Mouse (Mus musculus) cerebellum, adult 2 months (tissue): ENCODE measurements at regions not wholly inside any gene's neighbourhood (a gene's known extent, or its start where the extent isn't known, plus 50 kb on each side); places are given as distances from the start of the nearest gene placed in this dataset.

Experiments
- DNase-seq, 2 experiments: peaks; one replicate each; pipeline ENCODE4 v3.0.0; 2021
- H3K27ac ChIP-seq: fragments of 200-500 bp; 2 replicates; pipeline ENCODE4 v1.5.1; 2012; ENCODE audit warnings: low read length, control low read depth, inconsistent platforms; ENCODE audit not compliant: insufficient read depth
- H3K27me3 ChIP-seq: fragments of 200-500 bp; 2 replicates; pipeline ENCODE4 v1.6.1; 2012; ENCODE audit warnings: inconsistent platforms, mild to moderate bottlenecking, low read length, moderate library complexity; ENCODE audit not compliant: control insufficient read depth, insufficient read depth
- H3K4me1 ChIP-seq: fragments of 200-500 bp; 2 replicates; pipeline ENCODE4 v1.6.1; 2011; ENCODE audit warnings: low read length; ENCODE audit not compliant: control insufficient read depth, insufficient read depth
- H3K4me3 ChIP-seq: fragments of 200-500 bp; replicated peaks from 2 replicates; pipeline ENCODE3; 2011; ENCODE audit warnings: mild to moderate bottlenecking, low read depth, low read length, control low read depth; ENCODE audit not compliant: insufficient read depth
- CTCF ChIP-seq: fragments of 200-500 bp; IDR thresholded peaks from 2 replicates; pipeline ENCODE4 v1.5.1; 2011; ENCODE audit warnings: low read depth, mild to moderate bottlenecking, control low read depth, low read length, moderate library complexity, borderline replicate concordance; ENCODE audit not compliant: insufficient read depth
- POLR2A ChIP-seq: fragments of 200-500 bp; IDR thresholded peaks from 2 replicates; pipeline ENCODE4 v1.6.1; 2011; ENCODE audit warnings: low read length, control low read depth, borderline replicate concordance; ENCODE audit not compliant: insufficient read depth
- WGBS: fragments of 180-500 bp; shearing (Covaris S2); methylation state at CpG from one replicate; pipeline ENCODE4 v1.1.7; 2018; 5-methylcytosine and 5-hydroxymethylcytosine counted together

DNA sequence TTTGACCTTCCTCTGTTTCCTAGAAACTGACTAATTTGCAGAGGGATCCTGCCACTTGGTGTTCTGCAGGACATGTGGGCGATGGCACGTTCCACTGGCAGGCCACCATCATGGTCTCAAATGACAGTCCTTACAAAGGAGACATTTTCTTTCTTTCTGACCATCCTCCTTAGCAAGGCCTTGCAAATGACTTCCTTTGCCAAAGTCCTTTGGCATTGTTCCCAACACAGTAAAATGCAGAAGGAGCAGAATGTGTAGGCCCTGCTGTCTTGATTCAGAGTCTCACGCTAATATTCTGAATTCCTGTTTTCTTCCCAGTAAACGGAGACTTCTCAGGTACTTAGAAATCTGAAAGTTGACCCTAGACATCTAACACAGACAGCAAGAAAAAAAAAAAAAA, 308.3 kb upstream of the Cxadr start:
- H3K4me1 ChIP-seq: no peaks in the 10 kb centered on the region
- DNase-seq: no peak
- TF ChIP-seq POLR2A: no peak
- no peak for TF ChIP-seq CTCF
- H3K27me3 ChIP-seq: no peaks in the 10 kb centered on the region
- 42% methylated on average over 4 of the region's 4 CpGs for WGBS
- H3K27ac ChIP-seq: no peak overlapping the region
- no peak overlapping the region for H3K4me3 ChIP-seq

DNA sequence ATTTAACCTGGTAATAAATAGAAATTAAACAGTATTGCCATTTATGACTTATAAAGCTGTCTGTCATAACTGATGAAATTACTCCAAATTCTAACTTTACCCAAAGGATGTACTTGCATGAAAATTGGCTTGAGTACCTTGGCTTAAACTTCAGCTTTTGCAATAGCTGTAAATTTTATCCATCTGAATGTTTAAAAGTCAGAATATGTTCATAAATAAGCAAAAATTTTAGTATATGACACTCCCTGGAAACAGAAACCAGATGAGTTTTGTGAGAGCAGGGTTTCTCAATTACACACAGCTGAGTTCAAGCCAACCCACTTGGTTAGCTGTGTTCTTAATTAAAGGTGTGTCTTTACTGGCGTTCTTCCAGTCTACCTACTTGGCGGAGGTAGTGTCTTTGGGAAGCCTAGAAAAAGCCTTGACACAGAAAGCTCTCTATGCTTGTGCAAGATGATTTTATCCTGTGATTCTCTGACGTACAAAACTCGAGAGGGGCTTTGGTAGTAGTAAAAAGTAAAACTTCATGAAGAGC, 311.4 kb upstream of the Cxadr start:
- TF ChIP-seq POLR2A (no peak), CTCF (no peak)
- DNase-seq: no peak
- H3K27ac ChIP-seq: no peak overlapping the region
- no peaks in the 10 kb centered on the region for H3K4me1 ChIP-seq
- no peak overlapping the region for H3K4me3 ChIP-seq
- no peaks in the 10 kb centered on the region for H3K27me3 ChIP-seq
- WGBS: 91% methylated on average over 4 of the region's 4 CpGs

DNA sequence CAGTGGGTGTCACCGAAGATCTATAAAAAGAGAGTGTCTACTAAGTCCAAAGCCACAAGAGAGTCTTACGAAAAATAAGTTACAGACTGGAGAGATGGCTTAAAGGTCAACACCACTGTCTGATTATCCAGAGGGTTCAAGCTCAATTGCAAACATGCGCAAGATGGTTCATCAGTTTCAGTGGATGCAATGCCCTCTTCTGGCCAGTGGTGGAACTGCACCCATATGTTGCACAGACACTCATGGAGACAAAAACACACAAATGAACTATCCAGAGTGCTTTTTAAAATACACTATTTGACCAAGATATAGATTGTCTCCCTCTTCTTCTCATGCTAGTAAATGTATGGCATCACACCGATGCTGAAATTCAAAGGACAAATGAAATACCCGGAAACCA, 312.1 kb upstream of the Cxadr start:
- Histone ChIP-seq H3K27me3 (no peaks in the 10 kb centered on the region), H3K4me3 (no peak overlapping the region), H3K4me1 (no peaks in the 10 kb centered on the region), H3K27ac (no peak overlapping the region)
- over 99% methylated on average over 5 of the region's 5 CpGs for WGBS
- DNase-seq: no peak
- TF ChIP-seq POLR2A: no peak
- peak; percentile 16; the same call in 1 of the 2 replicates for TF ChIP-seq CTCF

DNA sequence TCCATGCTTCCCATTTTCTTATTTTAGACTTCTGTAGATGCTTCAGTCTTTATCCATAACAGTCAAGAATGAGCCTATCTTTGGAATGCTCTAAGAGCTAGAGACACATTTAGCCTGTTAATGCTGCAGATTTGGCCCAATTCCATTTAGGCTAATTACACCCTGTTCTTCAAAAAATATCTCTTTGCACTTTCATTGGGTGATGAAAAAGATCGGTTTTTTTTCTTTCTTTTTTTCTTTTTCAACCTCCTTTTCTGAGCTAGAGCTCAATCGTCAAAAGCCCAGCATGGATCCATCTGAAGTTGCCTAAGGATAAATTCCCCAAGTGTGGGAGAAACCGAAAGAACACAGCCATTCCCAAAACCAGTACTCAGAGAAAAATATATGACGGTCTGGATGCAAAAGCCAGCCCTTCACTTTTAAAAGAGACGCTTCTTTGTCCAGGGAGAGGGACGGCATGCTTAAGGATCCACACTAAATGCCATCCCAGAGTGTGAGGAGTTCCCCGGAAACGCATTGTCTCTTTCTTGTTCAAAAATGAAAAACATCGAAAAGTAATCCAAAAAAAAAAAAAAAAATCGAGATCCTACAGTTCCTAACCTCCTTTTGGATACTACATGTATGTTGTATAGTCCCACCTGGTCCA, 314.3 kb upstream of the Cxadr start:
- Histone ChIP-seq H3K4me1 (no peaks in the 10 kb centered on the region), H3K27me3 (no peaks in the 10 kb centered on the region), H3K27ac (no peak overlapping the region), H3K4me3 (no peak overlapping the region)
- TF ChIP-seq POLR2A: no peak
- TF ChIP-seq CTCF: no peak
- peak in 1 of 2 experiments; percentile 12 for DNase-seq
- WGBS: 21% methylated on average over 10 of the region's 10 CpGs

DNA sequence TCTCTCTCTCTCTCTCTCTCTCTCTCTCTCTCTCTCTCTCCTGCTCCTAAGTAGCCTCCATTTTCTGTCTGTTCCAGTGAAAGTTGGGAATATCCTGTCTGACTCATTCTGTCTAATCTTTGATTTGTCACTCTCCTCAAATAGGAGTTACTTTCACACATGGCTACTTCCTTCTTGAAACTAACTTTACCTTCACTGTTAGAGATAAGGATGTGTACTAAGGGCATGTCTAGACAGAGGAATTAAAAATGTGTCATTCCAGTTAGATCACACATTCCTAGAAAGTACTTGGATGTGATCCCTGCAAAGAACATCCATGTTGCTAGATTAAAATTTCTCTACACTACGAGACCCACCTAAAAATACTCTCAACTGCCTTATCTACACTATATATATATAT, 346.9 kb upstream of the Gm11146 start:
- Histone ChIP-seq H3K27me3 (no peaks in the 10 kb centered on the region), H3K27ac (no peak overlapping the region), H3K4me1 (no peaks in the 10 kb centered on the region), H3K4me3 (no peak overlapping the region)
- TF ChIP-seq CTCF: no peak
- no peak for TF ChIP-seq POLR2A
- no peak for DNase-seq
- WGBS: 90% methylated on average over 1 of the region's 1 CpGs

DNA sequence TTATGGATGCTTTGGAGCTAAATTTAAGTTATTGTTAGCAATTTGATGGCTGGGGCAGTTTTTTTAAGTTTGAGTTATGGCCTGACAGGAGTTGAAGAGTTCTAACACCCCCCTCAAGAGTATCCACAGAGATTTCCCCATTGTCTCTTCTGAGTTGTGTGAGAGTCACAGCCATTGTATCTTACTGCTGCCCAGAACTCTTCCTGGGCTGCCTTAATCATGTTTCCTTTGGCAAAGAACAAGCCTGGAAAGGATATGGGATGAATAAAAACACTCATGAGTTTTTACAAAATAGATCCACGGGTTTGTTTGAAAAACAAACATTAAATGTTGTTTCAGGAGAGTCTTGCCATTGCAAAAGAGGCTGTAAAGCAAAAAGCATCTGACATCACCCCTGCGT, 343.5 kb upstream of the Gm11146 start:
- Histone ChIP-seq H3K27ac (no peak overlapping the region), H3K4me3 (no peak overlapping the region), H3K4me1 (no peaks in the 10 kb centered on the region), H3K27me3 (no peaks in the 10 kb centered on the region)
- no peak for DNase-seq
- no peak for TF ChIP-seq CTCF
- no peak for TF ChIP-seq POLR2A
- 80% methylated on average over 2 of the region's 2 CpGs for WGBS

DNA sequence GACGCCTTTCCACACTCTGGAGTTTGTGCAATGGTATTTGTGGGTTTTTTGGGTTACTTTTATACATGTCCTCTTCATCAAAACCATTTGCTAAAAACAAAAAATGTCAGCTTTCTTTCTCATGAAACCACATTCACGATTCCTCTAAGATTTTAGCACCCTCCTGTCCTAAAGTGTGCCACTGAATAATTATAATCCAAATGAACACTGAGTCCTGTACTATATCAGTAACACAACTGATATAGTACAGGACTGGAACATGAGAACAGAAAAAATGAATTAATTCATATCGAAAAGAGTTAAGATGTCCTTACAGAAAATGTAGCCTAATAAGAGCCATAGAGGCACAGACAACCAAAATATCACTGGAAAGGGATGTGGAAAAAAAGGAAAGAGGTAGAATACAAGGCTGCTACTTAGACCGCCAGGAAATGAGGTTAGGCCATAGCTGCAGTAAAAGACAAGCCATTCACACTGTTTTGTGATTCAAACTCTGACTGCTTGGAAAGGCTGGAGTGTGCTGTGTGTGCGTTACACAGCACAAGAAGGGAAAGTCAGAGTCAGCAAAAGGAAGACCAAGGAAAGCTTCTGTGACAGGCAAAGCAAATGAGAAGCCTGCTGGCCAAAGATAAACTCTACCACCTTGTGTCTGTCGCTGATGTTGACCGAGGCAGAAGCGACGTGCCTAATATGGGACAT, 329.3 kb upstream of the Gm11146 start:
- TF ChIP-seq POLR2A (no peak), CTCF (no peak)
- H3K27ac ChIP-seq: no peak overlapping the region
- H3K4me3 ChIP-seq: no peak overlapping the region
- no peaks in the 10 kb centered on the region for H3K4me1 ChIP-seq
- DNase-seq: no peak
- WGBS: 91% methylated on average over 9 of the region's 9 CpGs
- H3K27me3 ChIP-seq: no peaks in the 10 kb centered on the region
